Mouse (Mus musculus) brain, embryonic 14.5 days (tissue): ENCODE measurements around the gene F5. TPM values are rescaled to one million over a fixed set of nuclear protein-coding genes. Genes with fewer than 3 reads are reported as not detected.

Source experiments
- DNase-seq: peaks from one replicate; pipeline ENCODE4 v3.0.0-alpha.2; 2011; ENCODE audit warnings: low read depth
- CTCF ChIP-seq: fragments of 200-500 bp; IDR thresholded peaks from 2 replicates; pipeline ENCODE4 v1.5.1; 2012; ENCODE audit warnings: inconsistent platforms, mild to moderate bottlenecking, moderate library complexity, borderline replicate concordance; ENCODE audit not compliant: insufficient read depth, insufficient read length; ENCODE audit errors: extremely low read depth
- POLR2A ChIP-seq: fragments of 200-500 bp; IDR thresholded peaks from 2 replicates; pipeline ENCODE4 v1.6.1; 2012; ENCODE audit warnings: mild to moderate bottlenecking, inconsistent platforms, borderline replicate concordance; ENCODE audit not compliant: poor library complexity, insufficient read depth, insufficient read length, severe bottlenecking; ENCODE audit errors: extremely low read depth
- polyA plus RNA-seq: library from polyadenylated mRNA; depleted of rRNA; stranded (reverse); fragments of >200 nt; gene quantifications from 2 replicates; pipeline ENCODE4 v1.2.3, GENCODE M21; 2012

F5 gene
- polyA plus RNA-seq, 1 experiment, result 0.36 TPM

- peak; percentile 29 for DNase-seq
- TF ChIP-seq POLR2A, result no peak
- no peak for TF ChIP-seq CTCF
These were observed 19.0 kb upstream of the F5 start for GRCm38 (mm10) chr1:164132609-164133008.

GRCm38 (mm10) chr1:164134101-164134500 lies 17.5 kb upstream of the F5 start:
- TF ChIP-seq POLR2A (no peak), CTCF (no peak)
- DNase-seq, result no peak

- no peak for DNase-seq
These were observed 16.3 kb upstream of the F5 start for GRCm38 (mm10) chr1:164135360-164135759.

DNA sequence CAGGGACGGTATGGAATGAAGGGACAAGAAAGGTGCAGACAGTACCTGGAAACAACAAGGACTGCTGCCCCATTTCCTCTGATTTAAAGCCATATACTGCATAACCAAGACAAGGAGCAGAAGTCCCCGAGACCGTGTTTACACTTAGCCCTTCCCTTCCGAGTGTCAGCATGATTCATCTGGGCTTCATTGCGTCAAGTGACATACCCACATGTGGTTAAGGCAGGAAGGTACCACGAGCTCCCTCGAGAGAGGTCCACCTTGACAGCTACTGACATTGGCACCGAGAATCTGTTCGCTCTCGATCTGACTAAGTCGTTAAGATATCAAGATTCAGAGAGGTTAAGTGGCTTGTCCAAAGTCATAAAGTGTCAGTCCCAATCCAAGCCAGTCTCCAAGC lies 15.7 kb upstream of the F5 start:
- TF ChIP-seq POLR2A, result no peak
- DNase-seq, result no peak

More at GRCm38 (mm10) chr1:164135360-164135759, 16.3 kb upstream of the F5 start:
- TF ChIP-seq POLR2A, result no peak
- no peak for TF ChIP-seq CTCF

GRCm38 (mm10) chr1:164136636-164137035 lies 15.0 kb upstream of the F5 start:
- TF ChIP-seq POLR2A (no peak), CTCF (no peak)
- DNase-seq, result no peak

- peak; percentile 78 for DNase-seq
- no peak for TF ChIP-seq POLR2A
- TF ChIP-seq CTCF, result peak; percentile 89
These were observed 13.1 kb upstream of the F5 start for GRCm38 (mm10) chr1:164138365-164139130.

DNA sequence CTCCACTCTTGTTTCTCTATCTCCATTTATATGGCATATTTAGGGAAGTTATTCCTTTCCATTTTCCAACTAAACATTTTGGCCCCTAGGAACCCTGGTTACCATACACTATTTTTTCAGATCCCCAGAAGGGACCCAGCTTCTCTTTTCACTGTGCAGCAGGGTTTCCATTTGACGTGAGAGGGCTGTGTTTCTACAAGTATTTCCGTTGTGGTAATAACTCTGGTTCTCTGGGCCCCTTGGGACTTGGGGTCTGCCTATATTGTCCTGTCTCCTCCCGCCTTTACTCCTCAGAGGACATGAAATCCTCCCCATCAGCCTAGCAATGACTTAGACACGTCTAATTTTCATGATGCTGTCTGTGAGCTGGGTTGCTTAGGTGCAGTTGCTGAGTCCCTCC lies 12.2 kb upstream of the F5 start:
- TF ChIP-seq POLR2A (no peak), CTCF (no peak)
- DNase-seq, result no peak

DNA sequence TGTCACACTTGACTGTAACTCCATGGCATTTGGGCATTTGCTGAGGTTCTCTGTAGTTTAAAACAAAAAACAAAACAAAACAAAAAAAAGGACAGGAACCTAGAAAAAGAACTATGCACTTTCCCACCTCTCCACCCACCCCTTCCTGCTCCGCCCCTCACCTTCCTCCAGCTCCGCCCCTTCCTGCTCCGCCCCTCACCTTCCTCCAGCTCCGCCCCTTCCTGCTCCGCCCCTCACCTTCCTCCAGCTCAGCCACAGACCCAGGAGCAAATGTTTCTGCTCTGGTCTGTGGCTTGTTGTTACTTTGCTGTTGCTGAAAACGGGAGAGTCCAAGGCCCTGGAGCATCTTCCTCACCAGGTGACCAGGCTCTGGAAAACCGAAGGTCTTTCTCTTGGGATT lies 2.6 kb upstream of the F5 start:
- DNase-seq, result no peak
- TF ChIP-seq CTCF (no peak), POLR2A (no peak)

- no peak for DNase-seq
- no peak for TF ChIP-seq POLR2A
- no peak for TF ChIP-seq CTCF
These were observed 1.2 kb downstream of the F5 start for GRCm38 (mm10) chr1:164152836-164153235.

- TF ChIP-seq CTCF (no peak), POLR2A (no peak)
These were observed 3.3 kb downstream of the F5 start for GRCm38 (mm10) chr1:164154983-164155382.

GRCm38 (mm10) chr1:164158571-164158970 lies 6.9 kb downstream of the F5 start:
- TF ChIP-seq CTCF (no peak), POLR2A (no peak)
- no peak for DNase-seq

More at GRCm38 (mm10) chr1:164154983-164155382, 3.3 kb downstream of the F5 start:
- no peak for DNase-seq

DNA sequence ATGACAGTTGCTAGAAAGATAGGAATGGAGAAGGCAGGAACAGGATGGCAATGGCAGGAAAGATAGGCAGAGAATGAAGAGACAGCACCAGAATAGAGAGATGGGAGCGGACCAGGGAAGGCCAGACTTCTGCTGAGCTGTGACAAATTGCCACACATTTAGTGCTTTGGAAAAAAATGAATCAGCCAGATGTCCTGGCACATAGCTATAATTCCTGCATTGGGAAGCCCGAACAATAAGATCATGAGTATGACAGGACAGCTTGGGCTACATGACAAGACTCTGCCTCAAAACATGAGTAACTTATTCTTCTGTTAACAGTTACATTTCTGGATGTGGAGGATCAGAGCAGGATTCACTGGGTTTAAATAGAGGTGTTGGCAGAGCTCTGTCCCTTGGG lies 8.1 kb downstream of the F5 start:
- TF ChIP-seq CTCF (no peak), POLR2A (no peak)
- no peak for DNase-seq

DNA sequence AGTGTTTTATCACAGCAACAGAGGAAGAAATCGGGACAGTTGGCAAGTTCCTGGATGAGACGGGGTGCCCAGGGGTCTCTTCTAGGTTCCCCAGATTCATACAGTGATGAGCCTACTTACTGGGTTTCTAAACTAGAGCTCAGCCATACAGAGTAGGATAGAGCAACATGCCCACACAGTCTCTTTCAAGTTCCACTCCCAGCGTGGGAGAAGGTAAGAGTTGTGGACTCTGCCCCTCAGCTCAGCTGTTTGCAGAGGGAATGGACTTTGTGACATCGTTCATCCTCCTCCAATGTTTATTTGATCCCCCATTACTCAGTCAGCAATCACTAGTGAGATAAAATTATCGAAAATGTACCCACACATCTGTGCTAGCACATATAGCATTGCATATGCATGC lies 11.1 kb downstream of the F5 start:
- TF ChIP-seq POLR2A, result no peak
- TF ChIP-seq CTCF, result no peak
- no peak for DNase-seq

- no peak for DNase-seq
- TF ChIP-seq POLR2A (no peak), CTCF (no peak)
These were observed 17.2 kb downstream of the F5 start for GRCm38 (mm10) chr1:164168818-164169217.
